Mouse (Mus musculus): ENCODE data around the gene Krt33a.

DNA sequence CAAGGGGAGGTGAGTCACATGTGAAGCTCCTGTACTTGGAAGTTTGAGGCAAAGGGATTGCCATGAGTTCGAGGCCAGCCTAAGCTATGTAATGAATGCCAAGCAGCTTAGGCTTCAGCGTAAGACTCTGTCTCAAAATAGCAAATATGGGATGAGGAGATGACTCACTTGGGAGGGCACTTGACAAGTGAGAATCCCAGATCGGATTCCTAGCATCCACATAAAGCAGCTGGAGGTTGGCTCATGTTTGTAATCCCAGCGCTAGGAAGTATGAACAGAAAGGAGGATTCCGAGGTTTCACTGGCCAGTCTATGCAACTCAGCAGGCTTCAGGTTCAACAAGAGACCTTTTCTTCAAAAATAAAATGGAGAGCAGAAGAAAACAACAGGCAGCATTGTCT, 5.4 kb upstream of the Krt33a start:
- TF ChIP-seq CTCF (conservative IDR thresholded peaks at IDR 0.05; ENCODE audit: low read length) (no peak), NANOG (IDR thresholded peaks at IDR 0.05; ENCODE audit: borderline replicate concordance, low read length) (no peak), POU5F1 (IDR thresholded peaks at IDR 0.05; ENCODE audit: borderline replicate concordance, low read length) (no peak)
